Mouse (Mus musculus): Measurements from ENCODE around the gene Grk2.

Gene Grk2

GRCm38 (mm10) chr19:4302936-4303639 is 2.9 kb downstream of the Grk2 start:
- DNase-seq = no peak

- peak; percentile 69 to 81 for DNase-seq
These were observed 4.0 kb downstream of the Grk2 start for GRCm38 (mm10) chr19:4301735-4302651.

GRCm38 (mm10) chr19:4300852-4301734 is 4.9 kb downstream of the Grk2 start:
- DNase-seq = no peak

GRCm38 (mm10) chr19:4300271-4300704 is 5.7 kb downstream of the Grk2 start:
- no peak for DNase-seq

- no peak for DNase-seq
These were observed 6.3 kb downstream of the Grk2 start for GRCm38 (mm10) chr19:4299574-4300270.

- no peak for DNase-seq
These were observed 6.9 kb downstream of the Grk2 start for GRCm38 (mm10) chr19:4299126-4299525.

- no peak for DNase-seq
These were observed 7.5 kb downstream of the Grk2 start for GRCm38 (mm10) chr19:4298322-4299121.

GRCm38 (mm10) chr19:4297851-4298250 is 8.2 kb downstream of the Grk2 start:
- no peak for DNase-seq

GRCm38 (mm10) chr19:4296611-4297010 is 9.4 kb downstream of the Grk2 start:
- DNase-seq = no peak

GRCm38 (mm10) chr19:4295391-4295790 is 10.6 kb downstream of the Grk2 start:
- DNase-seq = no peak

- DNase-seq = peak; percentile 53 to 74
These were observed 11.5 kb downstream of the Grk2 start for GRCm38 (mm10) chr19:4294381-4295097.

- DNase-seq = no peak
These were observed 14.9 kb downstream of the Grk2 start for GRCm38 (mm10) chr19:4291161-4291560.

GRCm38 (mm10) chr19:4290749-4291148 is 15.3 kb downstream of the Grk2 start:
- no peak for DNase-seq

GRCm38 (mm10) chr19:4283653-4284052 is 22.4 kb downstream of the Grk2 start:
- no peak for DNase-seq

GRCm38 (mm10) chr19:4282898-4283553 is 23.0 kb downstream of the Grk2 start, which contains the start of gene Ankrd13d:
Gene Ankrd13d (minus strand): TSS chr19:4283137.
- peak; percentile 90 to 95 for DNase-seq

- DNase-seq = no peak
These were observed 25.6 kb downstream of the Grk2 start for GRCm38 (mm10) chr19:4280425-4280824.

- peak in 1 of 2 experiments; percentile 45 for DNase-seq
These were observed 26.5 kb downstream of the Grk2 start for GRCm38 (mm10) chr19:4279487-4279886.

GRCm38 (mm10) chr19:4270972-4271371 is 35.0 kb downstream of the Grk2 start:
- DNase-seq = no peak

GRCm38 (mm10) chr19:4270187-4270586 is 35.8 kb downstream of the Grk2 start:
- no peak for DNase-seq

Measured in kidney, postnatal 4 days (tissue).